Mouse (Mus musculus): ENCODE results near the gene BC024978.

BC024978 gene

DNA sequence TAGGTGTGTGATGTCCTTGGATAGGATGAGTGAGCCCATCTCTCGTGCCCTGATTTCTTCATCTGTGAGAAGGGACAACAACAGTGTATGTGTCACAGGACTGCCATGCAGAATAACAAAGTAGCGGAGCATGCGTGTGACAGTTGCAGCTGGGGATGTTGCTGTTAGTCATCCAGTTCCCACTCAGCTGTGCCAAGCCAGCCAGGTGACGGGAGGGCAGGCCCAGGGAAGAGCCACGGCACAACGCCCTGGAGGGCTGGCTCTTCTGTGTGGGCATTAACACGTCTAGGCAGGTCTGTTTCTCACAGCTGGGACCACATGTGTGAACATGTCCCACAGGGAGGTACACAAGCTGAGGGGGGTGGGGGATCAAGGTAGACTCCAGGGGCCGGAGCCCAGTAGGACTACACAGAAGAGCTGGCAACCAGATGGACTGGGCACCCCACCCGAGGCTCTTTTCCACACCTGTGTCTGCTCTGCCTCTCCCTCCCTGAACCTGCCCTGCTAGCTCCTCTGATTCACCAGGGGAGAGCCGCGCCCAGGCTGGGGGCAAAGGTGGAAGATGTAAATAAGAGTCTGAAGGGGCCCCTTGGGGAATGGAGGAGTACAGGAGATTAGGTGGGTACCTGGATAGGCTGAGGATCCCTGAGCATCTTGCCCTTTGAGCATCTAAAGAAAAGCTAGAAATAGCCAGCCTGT, 29.4 kb downstream of the BC024978 start:
- DNase-seq (ENCODE audit: low read depth, low spot score), result no peak

DNA sequence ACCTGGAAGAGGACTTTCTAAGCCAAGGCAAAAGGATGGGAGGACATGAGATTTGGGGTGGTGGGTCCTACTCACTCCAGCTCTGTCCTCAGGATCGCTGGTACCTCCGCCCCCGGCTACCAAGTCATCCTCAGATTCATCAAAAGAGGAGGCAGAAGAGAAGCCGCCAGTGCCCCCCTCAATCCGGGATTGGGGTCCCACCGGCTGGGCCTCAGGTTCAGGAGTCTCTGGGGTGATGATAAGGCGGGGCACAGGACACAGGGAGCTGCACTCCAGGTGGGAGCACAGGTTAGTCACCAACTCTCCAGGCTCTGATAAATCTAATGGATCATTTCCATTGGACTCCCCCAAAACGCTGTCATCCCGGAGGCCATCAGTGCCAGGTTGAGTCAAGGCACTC, 31.7 kb downstream of the BC024978 start:
- no peak for DNase-seq (ENCODE audit: low read depth, low spot score)

DNA sequence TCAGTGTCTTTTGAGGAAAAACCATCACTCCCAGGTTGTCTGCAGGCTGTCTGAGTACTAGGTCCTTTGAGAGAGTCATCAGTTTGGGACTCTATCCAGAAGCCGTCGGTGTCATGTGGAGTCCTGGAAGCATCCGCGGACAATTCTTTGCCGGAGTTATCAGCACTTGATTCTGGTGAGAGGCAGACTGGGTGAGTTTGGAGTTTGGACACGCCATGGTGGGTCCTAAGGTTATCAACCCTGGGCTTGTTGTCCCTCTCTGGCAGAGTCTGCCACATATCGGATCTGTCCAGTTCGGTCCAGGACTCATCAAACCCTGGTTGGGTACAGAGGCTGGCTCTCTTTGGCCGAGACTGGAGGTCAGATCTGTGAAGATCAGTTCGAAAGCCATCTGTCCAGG, 32.1 kb downstream of the BC024978 start:
- DNase-seq (ENCODE audit: low read depth, low spot score), result no peak

DNA sequence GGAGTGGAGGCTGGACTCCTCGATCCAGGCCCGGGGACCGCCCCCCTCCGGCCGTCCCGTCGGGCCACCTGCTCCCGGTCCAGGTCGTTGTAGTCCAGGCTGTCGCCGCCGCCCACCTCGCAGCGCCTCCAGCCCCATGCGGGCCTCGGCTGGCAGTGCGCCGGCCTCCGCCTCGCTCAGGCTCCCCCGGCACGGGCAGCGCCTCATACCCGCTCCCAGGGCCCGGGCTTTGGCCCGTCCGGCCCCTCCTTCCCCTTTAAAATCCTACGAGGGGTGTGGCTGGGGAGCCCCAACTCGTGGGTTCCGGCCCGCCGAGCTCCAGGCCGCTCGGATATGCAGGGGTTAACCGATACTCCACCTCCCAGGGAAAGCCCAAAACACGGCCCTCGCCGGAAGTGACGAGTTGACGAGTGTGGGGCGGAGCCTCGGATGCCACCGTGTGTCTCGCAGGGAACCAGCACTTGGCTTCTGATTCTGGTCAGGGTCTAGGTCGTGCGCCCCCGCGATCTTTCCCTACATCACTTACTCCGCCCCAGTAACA, 32.8 kb downstream of the BC024978 start, which contains the start of gene Itpkc:
TSS of gene Itpkc (minus strand) at position 381 of the 541 bp plus-strand sequence.
- peak; percentile 97 for DNase-seq (ENCODE audit: low read depth, low spot score)

DNA sequence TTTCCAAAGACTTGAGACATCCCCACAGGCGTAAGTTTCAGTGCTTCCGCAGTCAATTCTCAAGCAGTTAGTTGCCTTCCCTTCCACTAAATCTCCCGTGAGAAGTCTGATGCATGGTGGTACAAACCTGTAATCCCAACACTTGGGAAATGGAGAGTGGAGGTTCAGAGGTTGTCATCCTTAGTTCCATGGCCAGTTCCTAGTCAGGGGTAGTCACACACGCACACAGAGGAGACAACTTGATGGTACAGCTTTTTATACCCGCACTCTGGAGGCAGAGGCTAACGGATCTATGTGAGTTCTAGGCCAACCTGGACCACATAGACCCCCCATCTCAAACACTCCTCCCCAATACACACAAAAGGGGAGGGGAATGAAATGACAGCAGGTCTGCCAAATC, 33.3 kb downstream of the BC024978 start:
- DNase-seq (ENCODE audit: low read depth, low spot score), result no peak

DNA sequence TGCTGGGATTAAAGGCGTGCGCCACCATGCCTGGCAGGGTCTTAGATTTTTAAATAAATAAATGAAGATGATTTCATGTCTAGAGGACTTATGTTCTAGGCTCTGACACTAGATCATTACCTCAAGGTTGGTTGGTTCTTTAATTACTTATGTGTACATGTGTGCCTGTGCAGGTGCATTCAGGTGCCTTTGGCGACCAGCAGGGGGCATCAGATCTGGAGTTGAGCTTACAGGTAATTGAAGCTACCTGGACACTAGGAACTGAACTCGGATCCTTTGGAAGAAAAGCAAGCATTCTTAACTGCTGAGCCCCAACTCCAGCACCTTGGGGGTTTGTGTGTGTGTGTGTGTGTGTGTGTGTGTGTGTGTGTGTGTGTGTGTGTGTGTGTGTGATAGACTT, 35.2 kb downstream of the BC024978 start:
- peak; percentile 86 for DNase-seq (ENCODE audit: low read depth, low spot score)

DNA sequence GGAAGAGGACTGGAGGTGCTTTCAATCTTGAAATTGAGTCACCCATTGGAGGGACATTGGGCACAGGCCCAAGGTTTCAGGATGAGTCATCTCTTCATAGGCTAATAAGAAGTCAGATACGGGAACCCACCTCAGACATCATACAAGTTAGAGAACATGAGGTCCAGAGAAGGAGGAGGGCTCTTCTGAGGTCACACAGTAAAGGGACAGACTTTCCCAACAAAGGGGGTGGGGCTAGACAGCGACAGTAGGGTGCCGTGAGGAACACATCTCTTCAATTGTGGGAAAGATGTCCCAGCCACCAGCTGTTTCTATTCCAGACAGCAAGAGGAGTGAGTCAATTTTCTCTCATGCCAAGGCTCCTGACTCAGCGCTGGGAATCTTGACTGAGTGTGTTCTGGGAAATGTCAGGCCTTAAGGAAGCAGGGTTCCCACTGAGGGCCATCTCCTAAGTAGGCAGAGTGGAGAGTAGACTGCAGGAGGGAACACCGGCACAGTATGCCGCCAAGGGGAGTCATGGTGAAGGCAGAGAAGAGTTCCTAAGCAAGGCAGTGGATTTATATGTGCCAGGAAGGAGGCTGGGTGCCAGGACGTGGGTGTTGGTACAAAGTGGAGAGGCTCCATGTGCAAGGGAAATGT, 36.2 kb downstream of the BC024978 start:
- no peak for DNase-seq (ENCODE audit: low read depth, low spot score)

DNA sequence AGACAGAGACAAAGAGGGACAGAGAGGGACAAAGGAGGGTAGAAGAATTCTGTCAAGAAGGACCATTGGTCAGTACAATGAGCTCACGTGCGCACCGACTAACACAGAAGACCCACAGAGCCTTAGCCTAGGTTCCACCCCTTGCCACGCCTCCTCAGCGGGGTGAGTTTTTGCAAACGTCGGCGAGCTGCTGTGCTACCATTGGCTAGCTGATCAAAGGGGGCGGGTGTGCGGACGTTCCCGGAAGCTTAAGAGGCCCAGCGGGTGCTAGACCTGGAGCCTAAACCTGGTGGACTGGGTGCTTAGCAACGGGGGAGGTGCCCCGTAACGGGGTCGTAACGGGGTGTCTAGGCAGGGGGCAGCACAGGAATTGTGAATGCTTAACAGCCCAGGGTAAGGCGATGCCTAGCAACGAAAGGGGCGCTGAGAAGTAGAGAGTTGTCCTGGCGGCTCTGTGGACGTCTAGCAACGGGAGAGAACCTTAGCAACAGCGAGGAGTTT, 37.2 kb downstream of the BC024978 start, which contains the start of gene Coq8b:
TSS of gene Coq8b (plus strand) at position 243 of the 501 bp plus-strand sequence.
- DNase-seq (ENCODE audit: low read depth, low spot score), result peak; percentile 99

DNA sequence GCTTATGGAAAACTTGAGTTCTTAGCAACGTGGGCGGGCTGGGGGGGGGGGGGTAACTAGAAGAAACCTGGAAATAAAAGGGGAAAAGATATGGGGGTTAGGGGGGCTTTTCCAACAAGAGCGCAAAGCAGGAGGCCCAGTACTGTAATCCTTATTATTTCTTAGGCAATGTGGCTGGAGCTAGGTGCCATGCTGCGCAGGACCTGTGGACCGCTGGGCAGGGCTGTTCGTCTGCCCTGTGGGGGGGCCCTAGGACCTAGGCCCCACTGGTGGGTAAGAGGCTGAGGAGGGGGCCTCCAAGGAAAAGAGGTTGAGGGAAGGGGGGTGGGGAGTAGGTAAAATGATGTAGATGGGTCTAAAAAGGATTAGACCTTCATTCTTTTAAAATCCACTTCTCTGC, 37.7 kb downstream of the BC024978 start:
- DNase-seq (ENCODE audit: low read depth, low spot score), result no peak

DNA sequence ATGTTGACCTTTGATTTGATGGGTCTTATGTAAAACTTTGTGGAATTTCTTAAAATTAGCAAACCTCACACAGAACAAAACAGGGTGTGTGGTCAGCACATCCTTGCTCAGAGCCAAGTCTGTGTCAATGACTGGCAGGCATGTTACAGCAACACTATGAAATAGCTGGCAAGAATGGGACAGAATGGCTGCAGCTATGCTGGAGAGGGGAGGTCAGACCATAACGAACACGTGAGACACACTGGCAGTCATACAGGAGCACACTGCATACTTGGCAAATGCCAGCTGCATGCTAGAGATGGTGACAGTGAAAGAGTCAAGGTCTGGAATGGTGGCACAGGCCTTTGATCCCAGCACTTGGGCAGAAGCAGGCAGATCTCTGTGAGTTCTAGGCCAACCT, 40.1 kb downstream of the BC024978 start:
- DNase-seq (ENCODE audit: low read depth, low spot score), result no peak

DNA sequence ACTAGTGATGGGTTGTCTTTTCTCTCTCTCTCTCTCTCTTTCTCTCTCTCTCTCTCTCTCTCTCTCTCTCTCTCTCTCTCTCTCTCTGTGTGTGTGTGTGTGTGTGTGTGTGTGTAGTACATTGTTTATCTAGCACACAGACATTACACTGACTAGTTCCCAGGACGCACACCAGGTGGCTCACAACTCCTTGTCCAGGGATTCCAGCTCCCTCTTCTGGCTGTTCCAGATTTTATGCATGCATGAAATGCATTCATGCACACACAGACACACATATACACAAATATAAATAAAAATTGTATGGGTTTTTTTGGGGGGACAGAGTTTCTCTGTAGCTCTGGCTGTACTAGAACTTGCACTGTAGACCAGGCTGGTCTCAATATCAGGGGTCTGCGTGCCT, 41.9 kb downstream of the BC024978 start:
- DNase-seq (ENCODE audit: low read depth, low spot score), result peak; percentile 43

DNA sequence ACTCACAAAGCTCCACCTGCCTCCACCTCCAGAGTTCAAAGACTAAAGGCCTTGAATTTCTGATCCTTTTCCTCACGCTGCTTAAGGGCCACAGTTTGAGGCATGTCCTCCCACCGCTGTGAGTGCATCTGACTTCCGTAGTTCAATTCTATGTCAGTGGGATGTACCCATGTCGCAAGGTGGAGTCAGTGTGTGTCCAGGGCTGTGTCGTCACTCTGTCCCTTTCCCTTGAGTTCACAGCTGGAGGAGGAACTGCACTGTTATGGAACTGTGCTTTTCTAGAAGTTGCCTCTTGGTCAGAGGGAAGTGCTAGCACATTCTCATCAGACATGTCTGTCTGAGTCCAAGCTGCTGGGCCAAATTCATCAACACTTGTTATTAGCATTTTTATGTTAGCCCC, 43.0 kb downstream of the BC024978 start:
- no peak for DNase-seq (ENCODE audit: low read depth, low spot score)

DNA sequence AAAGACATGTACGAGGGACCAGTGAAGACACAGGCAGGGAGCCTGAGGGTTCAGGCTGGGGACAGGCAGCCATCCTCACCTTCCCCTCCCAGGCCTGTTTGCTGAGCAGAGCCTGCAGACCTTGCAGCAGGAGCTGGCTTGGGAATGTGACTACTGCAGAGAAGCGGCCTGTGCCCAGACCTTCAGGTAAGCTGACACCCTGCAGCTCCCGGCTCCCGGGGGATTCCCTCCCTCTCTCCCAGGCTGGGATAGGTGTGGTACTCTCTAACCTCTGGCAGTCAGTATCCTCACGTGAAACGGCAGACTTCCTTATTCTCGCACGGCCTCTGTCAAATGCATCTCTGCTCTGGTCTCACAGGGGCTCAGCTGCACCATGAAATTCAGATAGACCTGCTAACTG, 47.6 kb downstream of the BC024978 start:
- peak; percentile 59 for DNase-seq (ENCODE audit: low read depth, low spot score)

DNA sequence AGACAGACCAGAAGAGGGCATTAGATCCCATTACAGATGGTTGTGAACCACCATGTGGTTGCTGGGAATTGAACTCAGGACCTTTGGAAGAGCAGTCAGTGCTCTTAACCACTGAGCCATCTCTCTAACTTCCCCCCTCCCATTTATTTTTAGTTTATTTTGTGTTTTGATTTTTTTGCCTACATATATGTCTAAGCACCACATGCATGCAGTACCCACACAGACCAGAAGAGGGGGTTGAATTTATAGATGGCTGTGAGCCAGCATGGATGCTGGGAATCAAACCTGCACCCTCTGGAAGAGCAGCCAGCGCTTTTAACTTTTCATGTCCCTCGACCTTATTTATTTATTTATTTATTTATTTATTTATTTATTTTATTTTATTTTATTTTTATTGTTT, 48.5 kb downstream of the BC024978 start:
- peak; percentile 60 for DNase-seq (ENCODE audit: low read depth, low spot score)

DNA sequence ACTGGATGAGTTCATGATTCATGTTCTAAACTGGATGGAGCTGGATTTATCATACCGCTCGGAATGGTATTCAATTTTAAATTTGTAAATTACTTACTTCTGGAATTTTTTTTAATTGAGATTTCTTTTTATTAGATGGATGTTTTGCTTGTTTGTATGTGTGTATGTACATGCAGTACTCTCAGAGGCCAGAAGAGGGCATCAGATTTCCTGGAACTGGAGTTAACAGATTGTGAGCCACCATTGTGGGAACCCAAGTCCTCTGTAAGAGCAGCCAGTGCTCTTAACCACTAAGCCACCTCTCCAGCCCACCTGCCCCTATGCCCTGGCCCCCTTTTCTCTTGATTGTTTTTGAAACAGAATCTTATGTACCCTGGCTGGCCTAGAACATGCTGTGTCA, 53.6 kb downstream of the BC024978 start:
- DNase-seq (ENCODE audit: low read depth, low spot score), result peak; percentile 85

DNA sequence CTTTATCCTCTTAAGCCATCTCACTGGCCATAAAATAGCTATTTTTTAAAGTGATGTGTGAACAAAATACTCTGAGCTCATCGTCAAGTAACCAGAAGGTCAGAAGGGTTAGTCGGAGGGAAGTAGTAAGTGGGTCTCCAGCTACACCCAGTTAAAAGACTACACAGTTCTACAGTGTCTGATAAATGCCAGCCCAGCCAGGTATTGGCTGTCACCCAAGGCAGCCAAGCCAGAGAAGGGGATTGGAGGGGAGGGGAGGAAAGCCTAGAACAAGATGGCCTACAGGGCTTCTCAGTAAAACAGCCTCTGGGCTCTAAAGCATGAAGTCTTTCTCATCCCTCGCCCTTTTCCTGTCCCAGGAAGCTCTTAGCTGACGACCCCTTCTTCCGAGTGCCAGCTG, 54.3 kb downstream of the BC024978 start:
- no peak for DNase-seq (ENCODE audit: low read depth, low spot score)

DNA sequence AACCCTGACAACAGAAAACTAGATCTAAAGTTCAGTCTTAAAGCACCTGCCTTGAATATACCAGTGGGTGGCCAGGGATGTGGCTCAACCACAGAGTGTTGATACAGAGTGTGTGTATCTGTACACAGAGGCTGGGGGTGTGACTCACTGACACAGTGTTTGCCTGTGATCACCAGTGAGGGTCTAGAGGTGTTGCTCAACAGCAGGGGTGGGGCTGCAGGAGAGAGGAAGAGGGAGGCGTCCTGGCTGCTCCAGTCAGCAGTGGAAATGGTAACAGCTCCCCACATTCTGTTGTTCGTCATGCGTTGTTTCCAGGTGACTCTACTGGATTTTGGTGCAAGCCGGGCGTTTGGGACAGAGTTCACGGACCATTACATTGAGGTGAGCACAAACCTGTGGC, 56.4 kb downstream of the BC024978 start:
- no peak for DNase-seq (ENCODE audit: low read depth, low spot score)

DNA sequence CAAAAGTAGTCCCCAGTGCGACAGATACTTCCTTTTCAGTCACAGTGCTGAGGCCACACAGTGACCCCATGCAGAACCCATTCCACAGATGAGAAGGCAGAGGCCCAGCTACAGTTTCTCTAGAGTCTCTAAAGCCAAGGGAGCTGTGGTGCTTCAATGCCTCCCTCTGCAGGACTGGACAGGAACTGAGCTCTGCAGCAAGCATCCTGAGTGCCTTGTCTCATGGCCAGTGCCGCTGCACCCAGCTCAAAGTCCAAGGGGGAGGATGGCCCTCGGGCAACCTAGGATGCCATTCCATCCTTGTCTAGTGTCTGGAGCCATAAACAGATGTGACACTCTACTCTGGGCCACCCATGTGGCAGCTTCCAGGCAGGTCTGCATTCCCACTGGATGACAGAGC, 60.1 kb downstream of the BC024978 start:
- peak; percentile 50 for DNase-seq (ENCODE audit: low read depth, low spot score)

DNA sequence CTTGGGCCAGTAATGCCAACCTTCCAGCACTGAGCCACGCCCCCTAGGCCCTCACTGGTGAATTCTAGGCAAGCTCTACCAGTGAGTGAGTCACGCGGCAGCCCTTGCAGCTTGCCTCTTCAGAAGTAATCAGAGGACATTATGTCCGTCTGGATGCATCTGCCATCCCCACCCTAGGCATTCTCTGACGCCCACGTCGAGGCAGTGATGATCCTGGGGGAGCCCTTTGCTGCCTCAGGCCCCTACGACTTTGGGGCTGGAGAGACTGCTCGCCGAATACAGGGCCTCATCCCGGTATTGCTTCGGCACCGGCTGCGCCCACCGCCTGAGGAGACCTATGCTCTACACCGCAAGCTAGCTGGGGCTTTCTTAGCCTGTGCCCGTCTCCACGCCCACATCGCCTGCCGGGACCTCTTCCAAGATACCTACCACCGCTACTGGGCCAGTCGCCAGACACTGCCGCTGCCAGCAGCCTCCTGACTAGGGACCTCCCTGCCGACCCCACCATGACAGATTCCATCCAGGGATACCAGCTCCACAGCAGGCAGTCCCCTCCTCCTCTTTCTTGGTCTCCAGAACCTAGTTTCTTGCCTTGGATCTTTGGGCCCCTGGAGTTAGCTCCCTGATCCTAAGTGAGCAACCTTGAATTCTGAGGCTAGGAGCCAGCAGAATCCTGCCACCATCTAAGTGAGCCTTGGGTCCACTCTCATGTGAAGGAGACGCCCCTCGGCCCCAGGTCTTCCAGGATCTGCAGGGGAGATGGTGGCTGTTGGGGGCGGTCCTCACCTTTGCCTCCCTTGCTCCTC, 61.7 kb downstream of the BC024978 start:
- no peak for DNase-seq (ENCODE audit: low read depth, low spot score)

DNA sequence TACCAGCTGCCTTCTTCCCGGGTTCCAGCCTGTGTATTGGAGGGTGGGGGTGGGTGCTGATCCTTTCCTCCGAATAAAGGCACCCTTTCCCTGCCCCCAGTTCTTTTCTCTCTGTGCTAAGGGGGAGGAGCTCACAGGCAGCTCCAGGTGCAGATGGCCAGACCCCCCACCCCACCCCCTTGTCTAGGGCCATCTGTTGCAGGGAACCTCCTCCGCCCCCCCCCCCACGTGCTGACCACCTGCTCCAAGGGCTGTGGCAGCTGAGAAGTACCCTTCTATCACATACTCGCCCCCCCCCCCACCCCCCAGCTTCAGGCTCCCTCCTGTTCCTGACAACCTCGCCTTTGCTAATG, 62.2 kb downstream of the BC024978 start:
- DNase-seq (ENCODE audit: low read depth, low spot score), result no peak

DNA sequence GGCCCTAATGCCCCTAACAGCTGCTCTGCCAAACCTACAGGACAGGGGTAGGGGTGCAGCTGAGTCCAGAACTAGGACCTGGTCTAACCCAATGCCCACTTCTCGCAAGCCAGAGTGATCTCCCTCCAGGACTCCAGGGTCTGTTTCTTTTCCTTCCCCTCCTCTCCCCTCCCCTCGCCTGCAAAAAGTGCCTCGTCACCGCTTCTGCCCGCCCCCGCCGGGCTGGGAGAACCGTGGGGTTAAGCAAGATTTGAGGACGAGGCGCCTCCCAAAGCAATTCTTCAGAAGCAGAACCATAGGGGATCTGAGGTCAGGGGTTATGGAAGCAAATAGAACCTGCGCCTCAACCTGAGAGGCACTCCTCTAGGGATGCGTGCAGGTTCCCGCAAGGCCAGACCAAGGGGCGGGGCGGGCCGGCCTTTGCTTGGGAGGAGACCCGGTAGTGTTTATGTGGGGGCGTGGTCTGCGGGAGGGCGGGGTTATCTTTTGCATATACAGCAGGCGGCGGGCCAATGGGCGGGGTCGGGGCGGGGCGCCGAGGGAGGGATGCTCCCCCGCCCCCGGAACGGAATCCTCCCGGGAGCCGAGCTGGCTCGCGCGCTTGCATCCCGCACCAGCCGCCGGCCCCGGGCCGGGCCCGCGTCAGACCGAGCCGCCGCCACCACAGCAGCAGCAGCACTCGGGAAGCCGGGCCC, 62.8 kb downstream of the BC024978 start, which contains the start of gene Numbl:
TSS of gene Numbl (plus strand) at position 229 of the 695 bp plus-strand sequence.
- peak; percentile 93 for DNase-seq (ENCODE audit: low read depth, low spot score)
